Mouse (Mus musculus) neutrophil, adult 5-6 weeks (primary cell): ENCODE data around the gene Mmd. TPM values are rescaled to one million over a fixed set of nuclear protein-coding genes. Genes with fewer than 3 reads are reported as not detected.

Source experiments
- ATAC-seq: fragments of 151-379, 151-347 bp; 2 replicates; pipeline ENCODE4 v1.8.0; 2017; ENCODE audit warnings: mild to moderate bottlenecking, moderate TSS enrichment; ENCODE audit not compliant: insufficient number of reproducible peaks, poor library complexity, low FRiP score, severe bottlenecking; ENCODE audit errors: extremely low read depth
- total RNA-seq: library from RNA; stranded (forward); fragments of 200-1000 nt; gene quantifications from 2 replicates; pipeline ENCODE4 v1.2.3, GENCODE M21; 2017

Gene Mmd
- total RNA-seq, 1 experiment from 2014 or later, result 30.1 TPM

DNA sequence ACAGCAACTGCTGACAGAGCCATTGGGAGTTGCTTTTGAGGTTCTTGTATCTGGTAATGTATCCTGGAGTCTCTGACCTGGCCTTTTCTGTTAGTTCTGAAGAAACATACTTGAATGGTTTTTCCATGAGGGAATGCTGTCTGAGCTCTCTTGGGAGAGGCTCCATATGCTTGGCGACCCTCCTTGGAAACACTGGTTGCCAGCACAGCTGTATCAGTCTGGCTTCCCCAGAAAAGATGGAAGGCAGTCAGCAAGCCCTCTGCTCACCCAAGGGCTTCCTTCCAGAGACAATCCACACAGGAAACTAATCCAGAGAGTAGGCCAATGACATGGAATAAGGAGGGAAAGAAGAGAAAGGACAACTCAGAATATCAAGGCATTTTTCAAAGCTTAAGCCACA is 77.6 kb downstream of the Mmd start:
- ATAC-seq, result no peak

Other genes with a start within 250 kb of the Mmd start
- gene Pctp, start 246.6 kb upstream of the Mmd start, total RNA-seq, result 13.0 and 15.1 TPM in 2 replicates
- gene Tmem100, start 219.1 kb upstream of the Mmd start, total RNA-seq, result 0.37 and 0.70 TPM in 2 replicates
- 4.4 and 6.4 TPM in 2 replicates for gene Gm45716, start 61.8 kb upstream of the Mmd start, total RNA-seq
- gene Hlf, start 141.4 kb downstream of the Mmd start, total RNA-seq, result 0.37 TPM in 1 of 2 replicates, not detected in the other